Comparison of ENCODE assay signal across 9 mouse cellular contexts in genomic region chr12:55387788-55388465, GRCm38 (mm10). TPM values are rescaled to one million over a fixed set of nuclear protein-coding genes. Genes with fewer than 3 reads are reported as not detected.
DNase-seq lines count a peak whose midpoint lies in the region; ATAC-seq and TF ChIP-seq lines count a peak whose summit lies in the region.
"Had no signal": no experiment of that assay in that cellular context is flagged by ENCODE, and none has a peak within 500 bp of the region (broad histone marks: within the 10 kb centered on the region; RNA-seq: fewer than 3 reads in every experiment).

No protein-coding gene starts in this region.

- H3K9ac ChIP-seq in lung, embryonic 14.5 days = no peak overlapping the region
- no peak overlapping the region for H3K9ac ChIP-seq in kidney, postnatal 0 days (ENCODE audit: low read depth, low read length)

- no peak for TF ChIP-seq CTCF in lung, embryonic 14.5 days (IDR thresholded peaks at IDR 0.05; ENCODE audit: low read depth)
- TF ChIP-seq CTCF in kidney, postnatal 0 days (IDR thresholded peaks at IDR 0.05; ENCODE audit: low read depth) = no peak

- no peaks in the 10 kb centered on the region for H3K36me3 ChIP-seq in lung, embryonic 14.5 days (ENCODE audit: insufficient read depth)
- no peaks in the 10 kb centered on the region for H3K36me3 ChIP-seq in kidney, postnatal 0 days (ENCODE audit: insufficient read depth, low read length)
- H3K36me3 ChIP-seq: forebrain, embryonic 10.5 days had no signal

- H3K4me2 ChIP-seq in lung, embryonic 14.5 days = no peak overlapping the region
- H3K4me2 ChIP-seq in kidney, postnatal 0 days (ENCODE audit: low read length) = no peak overlapping the region

- 40% methylated on average over 11 of the region's 11 CpGs for WGBS in lung, embryonic 14.5 days
- WGBS in kidney, postnatal 0 days = 48% methylated on average over 11 of the region's 11 CpGs

- H3K27me3 ChIP-seq in lung, embryonic 14.5 days (ENCODE audit: insufficient read depth, low read length) = no peaks in the 10 kb centered on the region
- no peaks in the 10 kb centered on the region for H3K27me3 ChIP-seq in kidney, postnatal 0 days (ENCODE audit: insufficient read depth, low read length)

- intact Hi-C loops in left cerebral cortex, postnatal 10 days (cut with DNase I) = no loop called here

- H3K27ac ChIP-seq in lung, embryonic 14.5 days (ENCODE audit: low read depth) = peak overlapping the region; percentile 48; the same call in 1 of the 2 replicates
- H3K27ac ChIP-seq in kidney, postnatal 0 days = peak overlapping the region; percentile 31; the same call in 1 of the 2 replicates
- H3K27ac ChIP-seq: forebrain, embryonic 10.5 days had no signal

- 0 out of 2 replicates have a peak, but pooled peaks cover 3% of the 10 kb centered on the region for H3K4me1 ChIP-seq in lung, embryonic 14.5 days (ENCODE audit: insufficient read depth)
- 0 out of 2 replicates have a peak, but pooled peaks cover 12% of the 10 kb centered on the region for H3K4me1 ChIP-seq in kidney, postnatal 0 days (replicated peaks; ENCODE audit: insufficient read depth, low read length)

- H3K4me3 ChIP-seq in lung, embryonic 14.5 days (ENCODE audit: low read depth, low read length) = no peak overlapping the region
- no peak overlapping the region for H3K4me3 ChIP-seq in kidney, postnatal 0 days (replicated peaks; ENCODE audit: low read depth, low read length)
- H3K4me3 ChIP-seq: forebrain, embryonic 10.5 days had no signal

- ATAC-seq in lung, embryonic 14.5 days (ENCODE audit: insufficient read depth) = peak; percentile 76
- ATAC-seq in kidney, postnatal 0 days (replicated peaks; ENCODE audit: low FRiP score, low read depth) = peak; percentile 78; the same call in 1 of the 2 replicates

- no peaks in the 10 kb centered on the region for H3K9me3 ChIP-seq in lung, embryonic 14.5 days (ENCODE audit: low read depth, low read length)
- no peaks in the 10 kb centered on the region for H3K9me3 ChIP-seq in kidney, postnatal 0 days (replicated peaks; ENCODE audit: low read length)
- H3K9me3 ChIP-seq: forebrain, embryonic 10.5 days had no signal

- peak; percentile 68 for DNase-seq in adrenal gland, postnatal 14 days
- DNase-seq in adrenal gland, adult 18-20 months (ENCODE audit: low spot score in 2 of 2) = no peak
- DNase-seq in lung, embryonic 14.5 days = peak; percentile 70
- DNase-seq in lung, postnatal 25 days (ENCODE audit: low spot score) = no peak
- DNase-seq in kidney, postnatal 0 days (ENCODE audit: low spot score) = peak; percentile 81
- peak; percentile 83 for DNase-seq in thymus, postnatal 14 days
- no peak for DNase-seq in cerebellum, adult 18-20 months
- DNase-seq in left cerebral cortex, postnatal 10 days (ENCODE audit: extremely low spot score in 1 of 2, low spot score in 2 of 2) = no peak

RNA-seq across cellular contexts. Expression of gene Psma6, which starts 3.9 kb away (rescaled TPM):
- total RNA-seq in adrenal gland, postnatal 14 days (2021) = 226 and 253 TPM in 2 replicates
- total RNA-seq in adrenal gland, adult 18-20 months (2021) = 100 to 1,000 TPM; 230 to 239 TPM
- 423 and 432 TPM in 2 replicates for polyA plus RNA-seq in lung, embryonic 14.5 days (2014; fragmentation: Nextera tagmentation; extraction: Ambion mirVana)
- 415 and 419 TPM in 2 replicates for polyA plus RNA-seq in kidney, postnatal 0 days (2015; fragmentation: Nextera tagmentation; extraction: Ambion mirVana)
- 100 to 1,000 TPM; 151 to 158 TPM for total RNA-seq in left cerebral cortex, postnatal 10 days (2021)

Comparison
In these comparisons a context has a peak if more than half of its experiments do, and no peak if none do; other contexts are left out.
1. DNase-seq: peak in adrenal gland, postnatal 14 days (single experiment), lung, embryonic 14.5 days (single experiment), kidney, postnatal 0 days (single experiment) and thymus, postnatal 14 days (single experiment); none in adrenal gland, adult 18-20 months (0 of 2), lung, postnatal 25 days (single experiment), cerebellum, adult 18-20 months (0 of 2) and left cerebral cortex, postnatal 10 days (0 of 2).